Mouse (Mus musculus): ENCODE data around the gene Nrgn.

DNA sequence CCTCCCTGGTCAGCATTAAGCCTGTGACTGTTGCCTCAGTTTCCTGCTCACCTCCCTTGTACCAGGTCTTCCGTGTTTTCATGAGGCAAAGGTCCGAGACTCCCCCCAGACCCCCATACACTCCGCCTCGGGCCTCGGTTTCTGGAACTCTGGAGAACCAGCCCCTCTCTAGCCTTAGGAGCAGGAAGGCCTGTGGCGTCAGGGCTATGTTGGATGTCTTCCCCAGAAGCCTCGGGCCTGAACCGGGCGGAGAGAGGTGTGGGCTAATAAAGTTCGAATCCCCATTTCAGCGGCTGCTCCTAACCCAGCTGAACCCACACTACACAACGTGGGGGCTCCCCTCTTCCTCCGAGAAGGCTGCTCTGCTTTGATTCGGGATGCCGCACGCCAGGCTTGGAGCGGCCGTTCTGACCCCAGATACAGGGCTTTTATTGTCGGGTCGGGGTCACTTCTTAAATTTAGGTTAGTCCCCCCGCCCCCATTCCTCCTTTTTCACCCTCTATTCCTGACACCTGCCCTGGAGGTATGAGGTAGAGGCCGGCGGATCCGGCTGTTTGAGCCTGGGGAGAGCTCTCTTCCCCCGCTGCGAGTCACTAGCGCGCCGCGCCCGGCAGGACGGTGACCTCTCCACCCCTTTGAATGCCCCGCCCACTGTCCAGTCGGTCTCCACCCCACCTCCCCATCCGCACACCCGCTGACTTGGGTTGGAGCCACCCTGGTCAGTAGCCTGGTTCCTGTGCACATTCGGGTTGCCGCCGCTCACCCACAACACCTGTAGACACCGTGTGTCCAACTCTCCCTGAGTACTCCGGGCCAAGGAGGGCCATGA is 25.1 kb downstream of the Nrgn start, which contains the start of gene Esam:
- no peak for TF ChIP-seq CTCF (IDR thresholded peaks at IDR 0.05; ENCODE audit: extremely low read depth, insufficient read depth, insufficient read length, insufficient replicate concordance)
- no peak for TF ChIP-seq POLR2A (IDR thresholded peaks at IDR 0.05; ENCODE audit: low read depth, low read length)

All from spleen, adult 2 months (tissue).